8 mouse cellular contexts compared by ENCODE assay signal in genomic region chr9:27192761-27193591, GRCm38 (mm10). TPM values are rescaled to one million over a fixed set of nuclear protein-coding genes. Genes with fewer than 3 reads are reported as not detected.
DNase-seq lines count a peak whose midpoint lies in the region; ATAC-seq and TF ChIP-seq lines count a peak whose summit lies in the region.

No protein-coding gene starts in this region.

- peak overlapping the region; percentile 93 for H3K27ac ChIP-seq in lung, embryonic 15.5 days
- H3K27ac ChIP-seq in forebrain, embryonic 15.5 days (replicated peaks), result peak overlapping the region; percentile 87
- H3K27ac ChIP-seq in hindbrain, embryonic 15.5 days (replicated peaks), result peak overlapping the region; percentile 86
- peak overlapping the region; percentile 64; the same call in 1 of the 2 replicates for H3K27ac ChIP-seq in small intestine, adult 2 months (ENCODE audit: insufficient read depth, low read depth, low read length)

- no peak for TF ChIP-seq POLR2A in small intestine, adult 2 months (IDR thresholded peaks at IDR 0.05; ENCODE audit: low read depth, low read length)

- no peak overlapping the region for H3K9ac ChIP-seq in lung, embryonic 15.5 days
- H3K9ac ChIP-seq in forebrain, embryonic 15.5 days (replicated peaks), result no peak overlapping the region
- no peak overlapping the region for H3K9ac ChIP-seq in hindbrain, embryonic 15.5 days

- no peak for DNase-seq in lung, adult 18-20 months
- DNase-seq in frontal cortex, postnatal 10 days (ENCODE audit: low spot score in 2 of 2), result no peak
- no peak for DNase-seq in frontal cortex, postnatal 36 days (ENCODE audit: low spot score in 2 of 2)
- DNase-seq in embryo, embryonic 10.5 days (ENCODE audit: low spot score), result no peak

- TF ChIP-seq CTCF in small intestine, adult 2 months (IDR thresholded peaks at IDR 0.05; ENCODE audit: extremely low read depth, insufficient read length, insufficient replicate concordance, low read depth, low read length), result no peak

- H3K36me3 ChIP-seq in lung, embryonic 15.5 days, result no peaks in the 10 kb centered on the region
- no peaks in the 10 kb centered on the region for H3K36me3 ChIP-seq in forebrain, embryonic 15.5 days
- no peaks in the 10 kb centered on the region for H3K36me3 ChIP-seq in hindbrain, embryonic 15.5 days
- no peaks in the 10 kb centered on the region for H3K36me3 ChIP-seq in small intestine, adult 2 months (ENCODE audit: control insufficient read depth, insufficient read depth, low read length)

- 46% methylated on average over 10 of the region's 10 CpGs for whole genome bisulfite sequencing in lung, embryonic 15.5 days
- 68% methylated on average over 10 of the region's 10 CpGs for WGBS in forebrain, embryonic 15.5 days
- WGBS in hindbrain, embryonic 15.5 days, result 67% methylated on average over 10 of the region's 10 CpGs
- 56% methylated on average over 10 of the region's 10 CpGs for WGBS in small intestine, adult 2 months

- H3K4me1 ChIP-seq in lung, embryonic 15.5 days, result peaks cover 23% of the 10 kb centered on the region
- peaks cover 34% of the 10 kb centered on the region for H3K4me1 ChIP-seq in forebrain, embryonic 15.5 days
- peaks cover 29% of the 10 kb centered on the region for H3K4me1 ChIP-seq in hindbrain, embryonic 15.5 days (replicated peaks)
- no peaks in the 10 kb centered on the region for H3K4me1 ChIP-seq in small intestine, adult 2 months (ENCODE audit: control insufficient read depth, insufficient read depth, insufficient read length, low read length)

- no peak overlapping the region for H3K4me3 ChIP-seq in lung, embryonic 15.5 days
- H3K4me3 ChIP-seq in forebrain, embryonic 15.5 days, result 0 out of 2 replicates have a peak overlapping the region, but pooled peaks have one; percentile 22
- no peak overlapping the region for H3K4me3 ChIP-seq in hindbrain, embryonic 15.5 days
- no peak overlapping the region for H3K4me3 ChIP-seq in small intestine, adult 2 months (ENCODE audit: low read depth, low read length)

- H3K27me3 ChIP-seq in lung, embryonic 15.5 days, result no peaks in the 10 kb centered on the region
- H3K27me3 ChIP-seq in forebrain, embryonic 15.5 days, result no peaks in the 10 kb centered on the region
- H3K27me3 ChIP-seq in hindbrain, embryonic 15.5 days, result no peaks in the 10 kb centered on the region
- no peaks in the 10 kb centered on the region for H3K27me3 ChIP-seq in small intestine, adult 2 months (ENCODE audit: control insufficient read depth, insufficient read depth, low read length)

- peak; percentile 1; the same call in 1 of the 2 replicates for ATAC-seq in lung, embryonic 15.5 days (ENCODE audit: borderline replicate concordance, extremely low read depth, low FRiP score, low TSS enrichment)
- ATAC-seq in forebrain, embryonic 15.5 days (replicated peaks), result no peak
- ATAC-seq in hindbrain, embryonic 15.5 days (ENCODE audit: low FRiP score, low read depth), result no peak

- no peaks in the 10 kb centered on the region for H3K9me3 ChIP-seq in lung, embryonic 15.5 days
- H3K9me3 ChIP-seq in forebrain, embryonic 15.5 days, result no peaks in the 10 kb centered on the region
- H3K9me3 ChIP-seq in hindbrain, embryonic 15.5 days, result no peaks in the 10 kb centered on the region

- peak overlapping the region; percentile 67; the same call in 1 of the 2 replicates for H3K4me2 ChIP-seq in lung, embryonic 15.5 days
- H3K4me2 ChIP-seq in forebrain, embryonic 15.5 days (replicated peaks), result peak overlapping the region; percentile 41
- peak overlapping the region; percentile 63 for H3K4me2 ChIP-seq in hindbrain, embryonic 15.5 days

RNA-seq across cellular contexts. Expression of gene Jam3, which starts 37.8 kb away (rescaled TPM):
- polyA plus RNA-seq in lung, embryonic 15.5 days (2015; fragmentation: Nextera tagmentation; extraction: Ambion mirVana), result 63.6 and 64.8 TPM in 2 replicates
- polyA plus RNA-seq in forebrain, embryonic 15.5 days (2015; fragmentation: Nextera tagmentation; extraction: Ambion mirVana), result 67.3 and 67.9 TPM in 2 replicates
- 46.7 and 49.9 TPM in 2 replicates for polyA plus RNA-seq in hindbrain, embryonic 15.5 days (2015; fragmentation: Nextera tagmentation; extraction: Ambion mirVana)
- polyA plus RNA-seq in small intestine, adult 2 months (2012; rRNA removed), result 2.9 and 3.5 TPM in 2 replicates

Comparison
In these comparisons a context has a peak if more than half of its experiments do, and no peak if none do; other contexts are left out.
1. RNA of gene Jam3, which starts 37.8 kb away (polyA plus RNA-seq): 67.3 to 67.9 TPM in forebrain, embryonic 15.5 days, 63.6 to 64.8 TPM in lung, embryonic 15.5 days and 46.7 to 49.9 TPM in hindbrain, embryonic 15.5 days; 2.9 to 3.5 TPM in small intestine, adult 2 months; every median in the first group is over 10 times any median in the second.
2. Peak in every context shown above with its lines, with median percentiles within 50 percentile points of each other: H3K27ac ChIP-seq and H3K4me2 ChIP-seq.